8 mouse cellular contexts compared by ENCODE assay signal in the genomic region with DNA sequence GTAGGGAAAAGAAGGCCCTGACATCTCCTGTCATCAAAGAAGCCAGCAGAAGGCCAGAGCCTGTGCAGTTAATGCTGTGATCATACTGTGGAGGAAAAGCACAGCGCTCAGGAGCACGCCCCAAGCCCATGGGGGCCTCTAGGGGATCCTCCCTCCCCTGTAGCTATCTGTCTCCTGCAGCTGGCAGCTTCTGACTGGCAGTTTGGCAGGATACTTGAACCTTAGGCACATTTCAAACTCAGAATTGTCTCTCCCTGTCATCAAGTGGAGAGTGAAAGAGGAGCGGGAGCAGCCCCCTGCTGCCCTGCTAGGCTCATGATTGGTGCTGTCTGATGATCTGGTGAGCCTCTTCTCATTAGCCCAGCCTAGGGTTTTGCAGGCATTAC. TPM values are rescaled to one million over a fixed set of nuclear protein-coding genes. Genes with fewer than 3 reads are reported as not detected.
DNase-seq lines count a peak whose midpoint lies in the region; ATAC-seq and TF ChIP-seq lines count a peak whose summit lies in the region.

No protein-coding gene starts in this region.

- DNase-seq in neural tube, embryonic 10.5 days (ENCODE audit: extremely low spot score, low spot score) = no peak
- DNase-seq in heart, adult 18-20 months = peak; percentile 26 to 43
- peak; percentile 59 for DNase-seq in liver, adult 2 months (ENCODE audit: extremely low read depth, low read depth, low spot score)
- DNase-seq in stomach, postnatal 0 days (ENCODE audit: low spot score) = no peak
- no peak for DNase-seq in right cerebral cortex, postnatal 10 days (ENCODE audit: low spot score in 2 of 2)
- DNase-seq in embryo, embryonic 9.5 days (ENCODE audit: extremely low spot score) = no peak
- no peak for DNase-seq in B cell, adult 2 months

- no peak overlapping the region for H3K4me2 ChIP-seq in neural tube, embryonic 13.5 days
- no peak overlapping the region for H3K4me2 ChIP-seq in stomach, postnatal 0 days (replicated peaks; ENCODE audit: low read depth)

- no peak; the same call in 1 of the 2 replicates for ATAC-seq in neural tube, embryonic 13.5 days (ENCODE audit: low read depth)
- peak; percentile 34 for ATAC-seq in stomach, postnatal 0 days (ENCODE audit: low FRiP score, low TSS enrichment)

- H3K4me1 ChIP-seq in neural tube, embryonic 13.5 days (replicated peaks) = peaks cover 24% of the 10 kb centered on the region
- H3K4me1 ChIP-seq in liver, adult 2 months (ENCODE audit: control insufficient read depth, insufficient read depth, low read length) = peaks cover 43% of the 10 kb centered on the region
- 0 out of 2 replicates have a peak, but pooled peaks cover 2% of the 10 kb centered on the region for H3K4me1 ChIP-seq in stomach, postnatal 0 days (replicated peaks; ENCODE audit: control insufficient read depth, insufficient read depth)

- no peak for TF ChIP-seq CTCF in liver, adult 2 months (IDR thresholded peaks at IDR 0.05; ENCODE audit: low read depth, low read length)
- no peak for TF ChIP-seq CTCF in stomach, postnatal 0 days (IDR thresholded peaks at IDR 0.05; ENCODE audit: low read depth)

- H3K9me3 ChIP-seq in neural tube, embryonic 13.5 days = no peaks in the 10 kb centered on the region
- H3K9me3 ChIP-seq in stomach, postnatal 0 days (ENCODE audit: control insufficient read depth, low read length) = no peaks in the 10 kb centered on the region

- peaks cover 31% of the 10 kb centered on the region; the same call in 1 of the 2 replicates for H3K79me2 ChIP-seq in liver, adult 2 months (ENCODE audit: control insufficient read depth, insufficient read depth, low read length)

- no peak for TF ChIP-seq POLR2A in liver, adult 2 months (IDR thresholded peaks at IDR 0.05; ENCODE audit: extremely low read depth, insufficient read depth, low read length)

- H3K4me3 ChIP-seq in neural tube, embryonic 13.5 days = no peak overlapping the region
- H3K4me3 ChIP-seq in liver, adult 2 months (ENCODE audit: insufficient read depth, low read depth, low read length) = no peak overlapping the region
- H3K4me3 ChIP-seq in stomach, postnatal 0 days (ENCODE audit: low read depth, low read length) = no peak overlapping the region

- 0 out of 2 replicates have a peak overlapping the region, but pooled peaks have one; percentile 12 for H3K9ac ChIP-seq in neural tube, embryonic 13.5 days
- H3K9ac ChIP-seq in liver, adult 2 months (ENCODE audit: low read depth, low read length) = peak overlapping the region; percentile 70
- no peak overlapping the region for H3K9ac ChIP-seq in stomach, postnatal 0 days (ENCODE audit: low read length)

- WGBS in neural tube, embryonic 13.5 days = 53% methylated on average over 3 of the region's 3 CpGs
- 63% methylated on average over 3 of the region's 3 CpGs for WGBS in liver, adult 2 months
- 80% methylated on average over 3 of the region's 3 CpGs for WGBS in stomach, postnatal 0 days

- no peak for TF ChIP-seq EP300 in stomach, postnatal 0 days (optimal IDR thresholded peaks at IDR 0.05)

- no peaks in the 10 kb centered on the region for H3K27me3 ChIP-seq in neural tube, embryonic 13.5 days
- no peaks in the 10 kb centered on the region for H3K27me3 ChIP-seq in liver, adult 2 months (ENCODE audit: control insufficient read depth, insufficient read depth, low read length)
- H3K27me3 ChIP-seq in stomach, postnatal 0 days (ENCODE audit: control insufficient read depth, insufficient read depth, low read length) = no peaks in the 10 kb centered on the region

- H3K36me3 ChIP-seq in neural tube, embryonic 13.5 days = no peaks in the 10 kb centered on the region
- no peaks in the 10 kb centered on the region for H3K36me3 ChIP-seq in liver, adult 2 months (ENCODE audit: control insufficient read depth, insufficient read depth, low read length)
- H3K36me3 ChIP-seq in stomach, postnatal 0 days (ENCODE audit: control insufficient read depth, insufficient read depth, low read length) = no peaks in the 10 kb centered on the region

- 0 out of 2 replicates have a peak overlapping the region, but pooled peaks have one; percentile 39 for H3K27ac ChIP-seq in neural tube, embryonic 13.5 days (replicated peaks)
- peak overlapping the region; percentile 88 for H3K27ac ChIP-seq in liver, adult 2 months (replicated peaks; ENCODE audit: insufficient read depth, low read depth, low read length)
- peak overlapping the region; percentile 49; the same call in 1 of the 2 replicates for H3K27ac ChIP-seq in stomach, postnatal 0 days (replicated peaks)

RNA-seq across cellular contexts. Expression of a gene that starts 48.3 kb away (rescaled TPM):
- polyA plus RNA-seq in neural tube, embryonic 13.5 days (2015; fragmentation: Nextera tagmentation; extraction: Ambion mirVana) = 21.0 and 21.9 TPM in 2 replicates
- total RNA-seq in heart, adult 18-20 months (2021) = 10 to 100 TPM; 44.9 to 96.4 TPM
- total RNA-seq in liver, adult 2 months (2014; rRNA removed) = 266 and 269 TPM in 2 replicates
- 237 and 274 TPM in 2 replicates for polyA plus RNA-seq in liver, adult 2 months (2012; rRNA removed)
- 28.9 and 33.9 TPM in 2 replicates for polyA plus RNA-seq in stomach, postnatal 0 days (2015; fragmentation: Nextera tagmentation; extraction: Ambion mirVana)

RNA-seq across cellular contexts. Expression of a gene that starts 56.9 kb away (rescaled TPM):
- 10.5 and 10.9 TPM in 2 replicates for polyA plus RNA-seq in neural tube, embryonic 13.5 days (2015; fragmentation: Nextera tagmentation; extraction: Ambion mirVana)
- total RNA-seq in heart, adult 18-20 months (2021) = 1 to 10 TPM; 5.4 to 8.5 TPM
- total RNA-seq in liver, adult 2 months (2014; rRNA removed) = 0.13 and 0.18 TPM in 2 replicates
- polyA plus RNA-seq in liver, adult 2 months (2012; rRNA removed) = 0.27 and 0.35 TPM in 2 replicates
- polyA plus RNA-seq in stomach, postnatal 0 days (2015; fragmentation: Nextera tagmentation; extraction: Ambion mirVana) = 4.3 and 5.0 TPM in 2 replicates

Comparison
In these comparisons a context has a peak if more than half of its experiments do, and no peak if none do; other contexts are left out.
1. DNase-seq: peak in heart, adult 18-20 months (2 of 2) and liver, adult 2 months (single experiment); none in neural tube, embryonic 10.5 days (single experiment), stomach, postnatal 0 days (single experiment), right cerebral cortex, postnatal 10 days (0 of 2), embryo, embryonic 9.5 days (single experiment) and B cell, adult 2 months (0 of 2).
2. Peak in every context shown above with its lines, with median percentiles within 50 percentile points of each other: H3K27ac ChIP-seq.